Mouse (Mus musculus) embryonic fibroblast, embryonic 13.5 days (primary cell): ENCODE measurements at regions not wholly inside any gene's neighbourhood (a gene's known extent, or its start where the extent isn't known, plus 50 kb on each side); places are given as distances from the start of the nearest gene placed in this dataset.

ENCODE experiments used
- H3K27ac ChIP-seq: 2 replicates; pipeline ENCODE4 v1.5.1; 2012; ENCODE audit warnings: low read length, control low read depth, inconsistent platforms; ENCODE audit not compliant: insufficient read depth
- H3K4me1 ChIP-seq: 2 replicates; pipeline ENCODE4 v1.6.1; 2011; ENCODE audit warnings: low read length; ENCODE audit not compliant: control insufficient read depth, insufficient read depth
- H3K4me3 ChIP-seq: 2 replicates; pipeline ENCODE4 v1.5.1; 2011; ENCODE audit warnings: mild to moderate bottlenecking, control low read depth, low read length; ENCODE audit not compliant: insufficient read depth
- CTCF ChIP-seq: IDR thresholded peaks from 2 replicates; pipeline ENCODE4 v1.5.1; 2011; ENCODE audit warnings: mild to moderate bottlenecking, control low read depth, low read length, moderate library complexity, borderline replicate concordance; ENCODE audit not compliant: insufficient read depth
- POLR2A ChIP-seq: IDR thresholded peaks from 2 replicates; pipeline ENCODE4 v1.6.1; 2011; ENCODE audit warnings: low read depth, mild to moderate bottlenecking, control low read depth, low read length, moderate library complexity

GRCm38 (mm10) chr1:137171451-137171850, 211.2 kb upstream of the Nr5a2 start:
- no peak for TF ChIP-seq CTCF
- TF ChIP-seq POLR2A, result no peak
- Histone ChIP-seq H3K4me3 (no peak overlapping the region), H3K27ac (no peak overlapping the region), H3K4me1 (no peaks in the 10 kb centered on the region)

- TF ChIP-seq CTCF (no peak), POLR2A (no peak)
- no peaks in the 10 kb centered on the region for H3K4me1 ChIP-seq
- no peak overlapping the region for H3K4me3 ChIP-seq
- no peak overlapping the region for H3K27ac ChIP-seq
Measured at GRCm38 (mm10) chr1:137147891-137148290, 187.6 kb upstream of the Nr5a2 start.

- TF ChIP-seq CTCF (no peak), POLR2A (no peak)
- no peaks in the 10 kb centered on the region for H3K4me1 ChIP-seq
- no peak overlapping the region for H3K4me3 ChIP-seq
- no peak overlapping the region for H3K27ac ChIP-seq
Measured at GRCm38 (mm10) chr1:137141879-137142570, 181.8 kb upstream of the Nr5a2 start.

GRCm38 (mm10) chr1:137141372-137141771, 181.1 kb upstream of the Nr5a2 start:
- no peaks in the 10 kb centered on the region for H3K4me1 ChIP-seq
- no peak overlapping the region for H3K4me3 ChIP-seq
- no peak for TF ChIP-seq CTCF
- no peak for TF ChIP-seq POLR2A
- H3K27ac ChIP-seq, result no peak overlapping the region

- Histone ChIP-seq H3K4me3 (no peak overlapping the region), H3K27ac (no peak overlapping the region), H3K4me1 (no peaks in the 10 kb centered on the region)
- TF ChIP-seq POLR2A (no peak), CTCF (no peak)
Measured at GRCm38 (mm10) chr1:137136156-137136555, 175.9 kb upstream of the Nr5a2 start.

GRCm38 (mm10) chr1:137133734-137134133, 173.5 kb upstream of the Nr5a2 start:
- Histone ChIP-seq H3K4me1 (no peaks in the 10 kb centered on the region), H3K4me3 (no peak overlapping the region), H3K27ac (no peak overlapping the region)
- no peak for TF ChIP-seq CTCF
- TF ChIP-seq POLR2A, result no peak

- Histone ChIP-seq H3K4me3 (no peak overlapping the region), H3K27ac (no peak overlapping the region), H3K4me1 (no peaks in the 10 kb centered on the region)
- TF ChIP-seq POLR2A, result no peak
- no peak for TF ChIP-seq CTCF
Measured at GRCm38 (mm10) chr1:137130264-137130663, 170.0 kb upstream of the Nr5a2 start.

GRCm38 (mm10) chr1:137129116-137129515, 168.9 kb upstream of the Nr5a2 start:
- no peak overlapping the region for H3K4me3 ChIP-seq
- no peak overlapping the region for H3K27ac ChIP-seq
- H3K4me1 ChIP-seq, result no peaks in the 10 kb centered on the region
- no peak for TF ChIP-seq CTCF
- no peak for TF ChIP-seq POLR2A

GRCm38 (mm10) chr1:137117866-137118265, 157.6 kb upstream of the Nr5a2 start:
- TF ChIP-seq POLR2A (no peak), CTCF (no peak)
- Histone ChIP-seq H3K4me1 (no peaks in the 10 kb centered on the region), H3K4me3 (no peak overlapping the region), H3K27ac (no peak overlapping the region)

GRCm38 (mm10) chr1:137106444-137106843, 146.2 kb upstream of the Nr5a2 start:
- Histone ChIP-seq H3K27ac (no peak overlapping the region), H3K4me1 (no peaks in the 10 kb centered on the region), H3K4me3 (no peak overlapping the region)
- TF ChIP-seq CTCF (no peak), POLR2A (no peak)

GRCm38 (mm10) chr1:137091762-137092161, 131.5 kb upstream of the Nr5a2 start:
- no peaks in the 10 kb centered on the region for H3K4me1 ChIP-seq
- H3K27ac ChIP-seq, result no peak overlapping the region
- TF ChIP-seq CTCF (no peak), POLR2A (no peak)
- no peak overlapping the region for H3K4me3 ChIP-seq

GRCm38 (mm10) chr1:137088148-137088547, 127.9 kb upstream of the Nr5a2 start:
- Histone ChIP-seq H3K4me3 (no peak overlapping the region), H3K27ac (no peak overlapping the region), H3K4me1 (no peaks in the 10 kb centered on the region)
- TF ChIP-seq POLR2A (no peak), CTCF (no peak)
